Mouse (Mus musculus) testis, adult 2 months (tissue): Measurements from ENCODE around the gene Rex1bd.

Experiments used
- CTCF ChIP-seq: fragments of 200-500 bp; IDR thresholded peaks from 2 replicates; pipeline ENCODE4 v1.5.1; 2012; ENCODE audit warnings: low read depth, mild to moderate bottlenecking, inconsistent platforms, low read length, moderate library complexity; ENCODE audit not compliant: control insufficient read depth, insufficient read depth, insufficient replicate concordance
- POLR2A ChIP-seq: fragments of 200-500 bp; IDR thresholded peaks from 2 replicates; pipeline ENCODE4 v1.6.1; 2012; ENCODE audit warnings: low read depth, mild to moderate bottlenecking, inconsistent platforms, low read length, moderate library complexity; ENCODE audit not compliant: control insufficient read depth

- peak; percentile 68 for TF ChIP-seq CTCF
- TF ChIP-seq POLR2A, result no peak
Measured at GRCm38 (mm10) chr8:70503062-70503750, 3.3 kb downstream of the Rex1bd start.
